Mouse (Mus musculus): Measurements from ENCODE around the gene Dot1l.

The Dot1l gene

GRCm38 (mm10) chr10:80754594-80755290 is at the start of gene Dot1l:
TSS of gene Dot1l (plus strand) at chr10:80755206.
- peak; percentile 97 to 99 for DNase-seq (ENCODE audit: low spot score in 2 of 2)

GRCm38 (mm10) chr10:80705479-80705878 is 49.5 kb upstream of the Dot1l start:
- no peak for DNase-seq (ENCODE audit: low spot score in 2 of 2)

- DNase-seq (ENCODE audit: low spot score in 2 of 2) = no peak
Measured at GRCm38 (mm10) chr10:80710834-80711233, 44.2 kb upstream of the Dot1l start.

- no peak for DNase-seq (ENCODE audit: low spot score in 2 of 2)
Measured at GRCm38 (mm10) chr10:80717281-80717680, 37.7 kb upstream of the Dot1l start.

GRCm38 (mm10) chr10:80727369-80728127 is 27.5 kb upstream of the Dot1l start:
- DNase-seq (ENCODE audit: low spot score in 2 of 2) = no peak

- no peak for DNase-seq (ENCODE audit: low spot score in 2 of 2)
Measured at GRCm38 (mm10) chr10:80732611-80733101, 22.4 kb upstream of the Dot1l start.

GRCm38 (mm10) chr10:80736731-80737130 is 18.3 kb upstream of the Dot1l start:
- no peak for DNase-seq (ENCODE audit: low spot score in 2 of 2)

GRCm38 (mm10) chr10:80738657-80739056 is 16.3 kb upstream of the Dot1l start:
- DNase-seq (ENCODE audit: low spot score in 2 of 2) = no peak

- no peak for DNase-seq (ENCODE audit: low spot score in 2 of 2)
Measured at GRCm38 (mm10) chr10:80741146-80741545, 13.9 kb upstream of the Dot1l start.

GRCm38 (mm10) chr10:80741634-80742179 is 13.3 kb upstream of the Dot1l start:
- DNase-seq (ENCODE audit: low spot score in 2 of 2) = peak in 1 of 2 experiments; percentile 30

GRCm38 (mm10) chr10:80742180-80742978 is 12.6 kb upstream of the Dot1l start, which contains the start of gene Ap3d1:
TSS of gene Ap3d1 (minus strand) at chr10:80742264.
- DNase-seq (ENCODE audit: low spot score in 2 of 2) = peak; percentile 83 to 96

- DNase-seq (ENCODE audit: low spot score in 2 of 2) = no peak
Measured at GRCm38 (mm10) chr10:80744262-80744661, 10.7 kb upstream of the Dot1l start.

- DNase-seq (ENCODE audit: low spot score in 2 of 2) = peak; percentile 65 to 74
Measured at GRCm38 (mm10) chr10:80747410-80747809, 7.6 kb upstream of the Dot1l start.

GRCm38 (mm10) chr10:80748609-80749008 is 6.4 kb upstream of the Dot1l start:
- DNase-seq (ENCODE audit: low spot score in 2 of 2) = no peak

GRCm38 (mm10) chr10:80751188-80751832 is 3.7 kb upstream of the Dot1l start:
- DNase-seq (ENCODE audit: low spot score in 2 of 2) = no peak

- DNase-seq (ENCODE audit: low spot score in 2 of 2) = peak in 1 of 2 experiments; percentile 60
Measured at GRCm38 (mm10) chr10:80752079-80752625, 2.9 kb upstream of the Dot1l start.

GRCm38 (mm10) chr10:80755291-80756015 is 447 bp downstream of the Dot1l start:
- DNase-seq (ENCODE audit: low spot score in 2 of 2) = no peak

GRCm38 (mm10) chr10:80756099-80756498 is 1.1 kb downstream of the Dot1l start:
- no peak for DNase-seq (ENCODE audit: low spot score in 2 of 2)

- DNase-seq (ENCODE audit: low spot score in 2 of 2) = no peak
Measured at GRCm38 (mm10) chr10:80756509-80756908, 1.5 kb downstream of the Dot1l start.

- no peak for DNase-seq (ENCODE audit: low spot score in 2 of 2)
Measured at GRCm38 (mm10) chr10:80756967-80757366, 2.0 kb downstream of the Dot1l start.

All from cerebellum, postnatal 4 days (tissue).